Mouse (Mus musculus) testis, adult 2 months (tissue): ENCODE results near the gene Ammecr1. TPM values are rescaled to one million over a fixed set of nuclear protein-coding genes. Genes with fewer than 3 reads are reported as not detected.

Experiments used
- H3K27ac ChIP-seq: fragments of 200-500 bp; 2 replicates; pipeline ENCODE4 v1.5.1; 2012; ENCODE audit warnings: low read depth, low read length; ENCODE audit not compliant: control insufficient read depth, insufficient read depth
- H3K27me3 ChIP-seq: fragments of 200-500 bp; 2 replicates; pipeline ENCODE4 v1.6.1; 2012; ENCODE audit warnings: mild to moderate bottlenecking, low read length, moderate library complexity; ENCODE audit not compliant: control insufficient read depth, insufficient read depth
- H3K36me3 ChIP-seq: fragments of 200-500 bp; 2 replicates; pipeline ENCODE4 v1.6.1; 2012; ENCODE audit warnings: mild to moderate bottlenecking, low read length; ENCODE audit not compliant: control insufficient read depth, insufficient read depth
- H3K4me1 ChIP-seq: fragments of 200-500 bp; 2 replicates; pipeline ENCODE4 v1.6.1; 2012; ENCODE audit warnings: low read length; ENCODE audit not compliant: control insufficient read depth, insufficient read depth
- H3K4me3 ChIP-seq: fragments of 200-500 bp; 2 replicates; pipeline ENCODE4 v1.5.1; 2012; ENCODE audit warnings: low read depth, mild to moderate bottlenecking, low read length, moderate library complexity, mixed read lengths; ENCODE audit not compliant: control insufficient read depth
- CTCF ChIP-seq: fragments of 200-500 bp; IDR thresholded peaks from 2 replicates; pipeline ENCODE4 v1.5.1; 2012; ENCODE audit warnings: low read depth, mild to moderate bottlenecking, inconsistent platforms, low read length, moderate library complexity; ENCODE audit not compliant: control insufficient read depth, insufficient read depth, insufficient replicate concordance
- POLR2A ChIP-seq: fragments of 200-500 bp; IDR thresholded peaks from 2 replicates; pipeline ENCODE4 v1.6.1; 2012; ENCODE audit warnings: low read depth, mild to moderate bottlenecking, inconsistent platforms, low read length, moderate library complexity; ENCODE audit not compliant: control insufficient read depth
- polyA plus RNA-seq: library from polyadenylated mRNA; depleted of rRNA; stranded (reverse); fragments of >200 nt; gene quantifications from 2 replicates; pipeline ENCODE4 v1.2.3, GENCODE M21; 2012; rRNA removed

Gene Ammecr1
- 0.66 and 0.99 TPM in 2 replicates for polyA plus RNA-seq

DNA sequence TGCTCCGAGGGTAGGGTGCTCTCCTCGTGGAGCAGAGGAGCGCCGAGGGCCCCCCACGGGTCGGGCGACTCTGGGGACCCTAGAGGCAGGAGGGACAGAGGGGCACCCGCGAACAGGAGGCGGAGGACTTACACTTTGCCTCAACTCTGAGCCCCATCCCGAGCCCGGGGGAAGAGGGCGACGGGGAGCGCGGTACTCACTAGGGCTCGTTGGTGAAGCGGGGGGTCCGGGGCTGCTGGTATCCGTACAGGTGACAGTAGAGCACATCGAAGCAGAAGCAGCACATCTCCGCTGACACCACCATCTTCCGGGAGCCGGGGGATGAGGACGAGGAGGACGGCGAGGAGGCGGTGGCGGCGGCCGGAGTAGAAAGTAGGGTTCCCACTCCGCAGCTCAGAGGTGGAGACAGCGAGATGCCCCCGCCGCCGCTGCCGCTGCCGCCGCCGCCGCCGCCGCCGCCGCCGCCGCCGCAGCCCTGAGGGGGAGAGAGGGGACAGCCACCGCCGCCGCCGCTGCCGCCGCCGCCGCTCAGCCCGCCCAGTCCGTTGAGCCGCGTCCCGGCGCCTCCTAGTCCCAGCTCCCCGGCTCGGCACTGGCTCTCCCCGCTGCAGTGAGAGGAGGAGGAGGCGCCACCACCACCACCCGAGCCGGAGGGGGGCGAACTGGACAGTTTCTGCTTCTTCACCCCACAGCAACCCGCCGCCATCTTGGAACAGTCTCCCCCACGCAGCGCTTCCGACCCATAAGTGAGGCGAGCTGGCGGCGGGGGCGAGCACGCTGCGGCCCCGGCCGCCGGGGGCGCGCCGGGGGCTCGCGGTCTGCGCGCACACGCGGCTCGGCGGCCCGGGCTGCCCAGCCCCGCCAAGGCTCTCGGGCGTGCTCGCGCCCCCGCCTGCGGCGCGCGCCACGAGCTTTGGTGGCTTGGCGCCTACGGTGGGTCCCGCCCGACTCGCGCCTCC, at the start of gene Ammecr1:
Gene Ammecr1 (minus strand): TSS at position 721 of the 959 bp plus-strand sequence.
- no peaks in the 10 kb centered on the region for H3K36me3 ChIP-seq
- no peak for TF ChIP-seq CTCF
- peak; percentile 52; the same call in 1 of the 2 replicates for TF ChIP-seq POLR2A
- peak within 1 kb of the TSS; percentile 82 for H3K27ac ChIP-seq
- no peaks in the 10 kb centered on the region for H3K4me1 ChIP-seq
- no peaks in the 10 kb centered on the region for H3K27me3 ChIP-seq
- H3K4me3 ChIP-seq: peak within 1 kb of the TSS; percentile 86

DNA sequence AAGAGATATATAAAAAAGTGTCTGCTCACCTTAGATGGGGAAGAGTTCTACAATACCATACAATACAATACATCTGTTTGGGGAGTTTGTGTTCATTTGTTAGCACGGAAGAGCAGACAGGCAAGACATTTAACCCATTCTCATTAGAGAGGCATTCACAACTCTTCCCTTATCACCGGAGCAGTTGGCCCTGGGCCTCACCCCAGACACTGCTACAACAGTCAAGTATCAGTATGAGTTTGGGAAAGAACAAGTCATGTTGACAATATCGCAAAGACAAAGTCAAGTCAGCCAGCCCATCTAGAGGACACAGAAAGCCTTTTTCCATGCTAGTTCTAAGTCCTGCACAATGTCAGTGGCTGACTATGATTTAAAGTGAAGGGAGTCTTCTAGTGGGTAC, 47.6 kb upstream of the Ammecr1 start:
- Histone ChIP-seq H3K27me3 (no peaks in the 10 kb centered on the region), H3K36me3 (no peaks in the 10 kb centered on the region), H3K4me3 (no peak overlapping the region), H3K27ac (no peak overlapping the region), H3K4me1 (no peaks in the 10 kb centered on the region)
- no peak for TF ChIP-seq CTCF
- no peak for TF ChIP-seq POLR2A

DNA sequence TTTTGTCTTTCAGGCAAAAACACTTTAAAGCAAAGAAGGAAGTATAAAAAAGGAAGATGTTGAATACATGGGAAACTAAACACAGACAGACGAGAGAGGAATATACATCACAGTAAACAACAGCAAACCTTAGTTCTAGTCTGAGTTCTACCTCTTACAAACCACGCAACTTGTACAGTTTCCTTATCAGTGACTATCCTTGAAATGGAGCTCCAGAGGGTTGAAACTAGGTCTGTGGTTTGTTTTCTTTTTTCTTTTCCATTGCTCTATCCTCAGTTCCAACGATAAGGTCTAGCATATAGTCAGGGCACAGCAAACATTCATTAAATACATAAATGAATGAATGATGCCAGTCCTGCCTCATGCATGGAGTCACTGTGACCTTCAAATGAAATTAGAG, 45.8 kb upstream of the Ammecr1 start:
- Histone ChIP-seq H3K36me3 (no peaks in the 10 kb centered on the region), H3K27ac (no peak overlapping the region), H3K27me3 (no peaks in the 10 kb centered on the region), H3K4me3 (no peak overlapping the region), H3K4me1 (no peaks in the 10 kb centered on the region)
- TF ChIP-seq POLR2A: no peak
- no peak for TF ChIP-seq CTCF

DNA sequence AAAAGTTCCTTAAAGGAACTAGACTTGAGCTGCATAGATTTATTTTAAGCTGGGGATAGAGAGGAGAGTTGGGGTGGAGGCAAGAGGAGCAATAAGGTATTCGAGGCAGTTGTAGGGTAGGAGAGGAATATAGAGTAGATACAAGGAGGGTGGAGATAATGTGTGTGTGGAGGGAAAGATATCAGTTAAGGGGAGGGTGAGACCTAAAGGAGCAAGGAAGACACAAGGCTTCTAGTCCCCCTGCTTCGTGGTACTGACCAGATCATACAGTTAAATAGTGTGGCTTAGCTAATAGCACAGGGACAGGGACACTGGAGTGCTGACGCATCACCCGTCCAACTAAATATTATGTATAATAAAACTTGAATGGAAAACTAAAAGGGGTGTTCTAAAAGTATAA, 45.3 kb upstream of the Ammecr1 start:
- Histone ChIP-seq H3K36me3 (no peaks in the 10 kb centered on the region), H3K4me1 (no peaks in the 10 kb centered on the region), H3K4me3 (no peak overlapping the region), H3K27me3 (no peaks in the 10 kb centered on the region), H3K27ac (no peak overlapping the region)
- TF ChIP-seq CTCF (no peak), POLR2A (no peak)

DNA sequence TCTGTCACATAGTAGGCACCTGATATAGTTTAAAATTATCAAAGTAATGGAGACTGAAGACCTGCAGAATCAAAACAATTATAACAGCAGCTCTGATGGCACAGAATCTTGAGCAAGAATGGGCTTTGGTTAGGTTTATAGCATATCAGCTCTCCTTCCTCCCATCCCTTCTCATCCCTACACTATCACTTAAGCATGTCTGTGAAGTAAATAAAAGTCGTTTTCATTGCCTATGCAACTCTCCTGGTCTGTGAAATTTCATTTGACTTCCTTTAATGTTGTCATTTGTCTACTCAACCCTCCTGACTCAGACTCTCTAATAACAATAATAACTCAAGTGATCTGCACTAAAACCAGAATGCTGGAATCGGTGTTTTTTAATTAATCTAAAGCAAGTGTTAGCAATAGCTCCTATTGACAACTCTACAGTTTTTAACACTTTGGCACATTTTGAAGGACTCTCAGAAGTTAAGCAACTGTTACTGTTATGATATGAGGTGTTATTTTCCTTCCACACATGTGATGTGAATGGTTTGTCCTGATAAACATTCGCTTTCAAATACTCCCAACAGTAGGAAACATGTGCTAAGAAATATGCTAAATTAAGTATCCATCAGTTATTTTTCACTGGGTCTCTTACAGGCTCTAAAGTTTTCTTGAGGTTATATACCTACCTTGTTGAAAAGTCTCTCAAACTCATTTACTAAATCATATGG, 37.8 kb upstream of the Ammecr1 start:
- Histone ChIP-seq H3K4me3 (no peak overlapping the region), H3K36me3 (no peaks in the 10 kb centered on the region), H3K4me1 (no peaks in the 10 kb centered on the region), H3K27me3 (no peaks in the 10 kb centered on the region), H3K27ac (no peak overlapping the region)
- no peak for TF ChIP-seq CTCF
- no peak for TF ChIP-seq POLR2A

DNA sequence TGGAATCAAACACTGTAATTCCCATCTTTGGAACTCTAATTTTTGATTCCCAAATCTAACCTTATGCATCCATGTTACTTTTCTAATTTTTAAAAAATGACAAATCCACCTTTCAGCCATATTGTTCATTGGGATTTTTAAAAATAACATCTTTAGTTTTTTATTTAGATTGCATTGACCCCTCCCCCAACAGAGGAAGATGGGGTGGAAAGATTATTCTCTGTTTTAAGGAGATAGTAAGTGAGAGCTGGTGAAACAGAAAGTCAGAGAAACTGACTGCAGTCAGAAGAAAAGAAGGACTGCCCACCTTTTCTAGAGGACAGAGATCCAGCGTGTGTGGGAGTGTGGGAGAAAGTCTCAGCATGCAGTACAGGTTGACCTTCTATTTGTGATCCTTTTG, 30.7 kb upstream of the Ammecr1 start:
- Histone ChIP-seq H3K27ac (no peak overlapping the region), H3K36me3 (no peaks in the 10 kb centered on the region), H3K4me3 (no peak overlapping the region), H3K27me3 (no peaks in the 10 kb centered on the region), H3K4me1 (no peaks in the 10 kb centered on the region)
- TF ChIP-seq CTCF: no peak
- TF ChIP-seq POLR2A: no peak

DNA sequence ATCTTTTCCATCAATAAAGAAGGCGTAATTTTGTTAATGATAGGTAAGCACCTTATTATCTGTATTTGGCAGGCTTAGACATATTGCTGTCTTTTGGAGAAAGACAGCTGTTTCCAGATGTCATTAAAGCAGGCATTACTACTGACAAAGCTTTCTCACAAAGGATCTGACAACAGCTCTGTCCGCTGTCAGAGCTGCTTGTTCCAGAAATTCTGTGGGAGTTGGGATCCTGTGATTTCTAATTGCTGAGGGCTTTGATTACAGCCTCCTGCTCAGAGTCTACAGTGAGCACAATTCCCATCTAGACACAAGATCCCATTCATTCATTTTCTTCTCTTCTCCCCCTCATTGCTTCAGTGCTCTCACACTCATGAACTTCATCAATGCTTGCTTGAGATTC, 28.0 kb upstream of the Ammecr1 start:
- H3K27ac ChIP-seq: no peak overlapping the region
- no peaks in the 10 kb centered on the region for H3K4me1 ChIP-seq
- TF ChIP-seq POLR2A (no peak), CTCF (no peak)
- H3K36me3 ChIP-seq: no peaks in the 10 kb centered on the region
- no peak overlapping the region for H3K4me3 ChIP-seq
- H3K27me3 ChIP-seq: no peaks in the 10 kb centered on the region
